Mouse (Mus musculus): Measurements from ENCODE around the gene Lyrm4.

GRCm38 (mm10) chr13:36087427-36087826 is 29.9 kb downstream of the Lyrm4 start:
- TF ChIP-seq CTCF (IDR thresholded peaks at IDR 0.05; ENCODE audit: low read depth, low read length) (no peak), POLR2A (IDR thresholded peaks at IDR 0.05; ENCODE audit: extremely low read depth, insufficient read depth, low read length) (no peak)
